Mouse (Mus musculus) ES-E14 (cell line): ENCODE measurements around the gene Npy4r. TPM values are rescaled to one million over a fixed set of nuclear protein-coding genes. Genes with fewer than 3 reads are reported as not detected.

ENCODE experiments used
- DNase-seq: peaks from one replicate; pipeline ENCODE4 v3.0.0-alpha.2; 2013; ENCODE audit warnings: low read depth, low spot score
- H3K27ac ChIP-seq: 2 replicates; pipeline ENCODE4 v1.5.1; 2012; ENCODE audit warnings: low read depth, mild to moderate bottlenecking, low read length, moderate library complexity, mixed read lengths; ENCODE audit not compliant: poor library complexity, insufficient read depth, severe bottlenecking
- H3K36me3 ChIP-seq: 2 replicates; pipeline ENCODE4 v1.6.1; 2012; ENCODE audit warnings: mild to moderate bottlenecking, low read length, moderate library complexity, mixed read lengths; ENCODE audit not compliant: control insufficient read depth, poor library complexity, insufficient read depth, severe bottlenecking
- H3K4me1 ChIP-seq, 2 experiments: fragments of 150-350 bp in 1 of 2; sonication (generic) in 1 of 2; 2 replicates each; pipeline ENCODE4 v1.6.1; 2012; ENCODE audit warnings: low read length in 2 of 2, mild to moderate bottlenecking in 1 of 2, mixed read lengths in 1 of 2; ENCODE audit not compliant: control insufficient read depth in 2 of 2, insufficient read depth in 2 of 2, poor library complexity in 1 of 2
- H3K4me3 ChIP-seq, 2 experiments: fragments of 150-350 bp in 1 of 2; sonication (generic) in 1 of 2; 2 replicates each; pipeline ENCODE4 v1.5.1; 2012; ENCODE audit warnings: low read length in 2 of 2, low read depth in 1 of 2, mild to moderate bottlenecking in 1 of 2, mixed read lengths in 1 of 2; ENCODE audit not compliant: insufficient read depth in 1 of 2, poor library complexity in 1 of 2, severe bottlenecking in 1 of 2
- H3K9ac ChIP-seq: 2 replicates; pipeline ENCODE4 v1.6.1; 2012; ENCODE audit warnings: low read depth, mild to moderate bottlenecking, low read length, mixed read lengths; ENCODE audit not compliant: poor library complexity, insufficient read depth, severe bottlenecking
- H3K9me3 ChIP-seq: fragments of 150-350 bp; sonication (generic); 2 replicates; pipeline ENCODE4 v1.6.1; 2012; ENCODE audit warnings: low read depth, mild to moderate bottlenecking, low read length; ENCODE audit not compliant: control insufficient read depth, insufficient read depth
- CHD2 ChIP-seq: IDR thresholded peaks from 2 replicates; pipeline ENCODE4 v1.6.1; 2014; ENCODE audit warnings: mild to moderate bottlenecking, low read depth, low read length, inconsistent platforms
- HCFC1 ChIP-seq: IDR thresholded peaks from 2 replicates; pipeline ENCODE4 v1.6.1; 2012; ENCODE audit warnings: low read length, inconsistent platforms, borderline replicate concordance; ENCODE audit not compliant: insufficient read depth
- MAFK ChIP-seq: IDR thresholded peaks from 2 replicates; pipeline ENCODE4 v1.6.1; 2014; ENCODE audit warnings: mild to moderate bottlenecking, low read depth, low read length, inconsistent platforms; ENCODE audit not compliant: insufficient read depth
- ZC3H11A ChIP-seq: IDR thresholded peaks from 2 replicates; pipeline ENCODE4 v1.6.1; 2012; ENCODE audit warnings: low read depth, mild to moderate bottlenecking, inconsistent platforms, low read length, borderline replicate concordance
- ZNF384 ChIP-seq: IDR thresholded peaks from 2 replicates; pipeline ENCODE4 v1.6.1; 2012; ENCODE audit warnings: low read depth, low read length, inconsistent platforms
- in situ Hi-C, 2 experiments: fragments of 600-800 bp; cut with MboI; formaldehyde crosslinking; loops; one replicate each; pipeline ENCODE4 v1.15.1; 2025; ENCODE audit warnings: low sequenced_read_pairs in 2 of 2, inconsistent platforms in 1 of 2; ENCODE audit not compliant: unreplicated experiment in 2 of 2
- total RNA-seq: library from RNA; depleted of rRNA; stranded (reverse); fragments of 300-350 nt; gene quantifications from 2 replicates; pipeline ENCODE4 v1.2.3, GENCODE M21; 2012; rRNA removed

The Npy4r gene
- total RNA-seq, 1 experiment, result 0.45 TPM

- no peaks in the 10 kb centered on the region for H3K9me3 ChIP-seq
- TF ChIP-seq ZC3H11A (no peak), ZNF384 (no peak), MAFK (no peak), HCFC1 (no peak), CHD2 (no peak)
- peak; percentile 37 for DNase-seq
- H3K36me3 ChIP-seq, result no peaks in the 10 kb centered on the region
- in situ Hi-C loops, result no loop called here
- H3K9ac ChIP-seq, result no peak overlapping the region
- no peak overlapping the region for H3K4me3 ChIP-seq
- H3K27ac ChIP-seq, result no peak overlapping the region
- no peaks in the 10 kb centered on the region for H3K4me1 ChIP-seq
These were observed 45.8 kb downstream of the Npy4r start for GRCm38 (mm10) chr14:34106389-34107062.

GRCm38 (mm10) chr14:34104892-34105291, 47.4 kb downstream of the Npy4r start:
- peak; percentile 44 for DNase-seq
- no peaks in the 10 kb centered on the region for H3K36me3 ChIP-seq
- in situ Hi-C loops, result no loop called here

GRCm38 (mm10) chr14:34103855-34104254, 48.4 kb downstream of the Npy4r start:
- no peak for DNase-seq
- Histone ChIP-seq H3K4me3 (no peak overlapping the region), H3K36me3 (no peaks in the 10 kb centered on the region), H3K9me3 (no peaks in the 10 kb centered on the region), H3K9ac (no peak overlapping the region), H3K27ac (no peak overlapping the region), H3K4me1 (no peaks in the 10 kb centered on the region)
- no peak for TF ChIP-seq ZNF384
- no peak for TF ChIP-seq HCFC1
- in situ Hi-C loops, result no loop called here

More at GRCm38 (mm10) chr14:34104892-34105291, 47.4 kb downstream of the Npy4r start:
- H3K4me3 ChIP-seq, result no peak overlapping the region
- no peak overlapping the region for H3K9ac ChIP-seq
- peak; percentile 34; the same call in 1 of the 2 replicates for TF ChIP-seq ZC3H11A
- TF ChIP-seq CHD2, result no peak
- no peak for TF ChIP-seq HCFC1
- no peak for TF ChIP-seq ZNF384
- TF ChIP-seq MAFK, result no peak
- no peaks in the 10 kb centered on the region for H3K4me1 ChIP-seq
- no peaks in the 10 kb centered on the region for H3K9me3 ChIP-seq
- H3K27ac ChIP-seq, result no peak overlapping the region

GRCm38 (mm10) chr14:34102601-34103000, 49.7 kb downstream of the Npy4r start, which contains the start of gene A630023A22Rik:
TSS of gene A630023A22Rik (minus strand) at chr14:34102754.
- H3K27ac ChIP-seq, result no peak within 1 kb of the TSS
- TF ChIP-seq CHD2 (no peak), ZC3H11A (no peak), MAFK (no peak), HCFC1 (no peak), ZNF384 (no peak)
- no peak within 1 kb of the TSS for H3K4me3 ChIP-seq
- no peak within 1 kb of the TSS for H3K9ac ChIP-seq
- in situ Hi-C loops, result no loop called here
- H3K4me1 ChIP-seq, result no peaks in the 10 kb centered on the region
- DNase-seq, result no peak
- H3K36me3 ChIP-seq, result no peaks in the 10 kb centered on the region
- no peaks in the 10 kb centered on the region for H3K9me3 ChIP-seq

GRCm38 (mm10) chr14:34096161-34096560, 56.1 kb downstream of the Npy4r start:
- Histone ChIP-seq H3K36me3 (no peaks in the 10 kb centered on the region), H3K9me3 (no peaks in the 10 kb centered on the region), H3K4me1 (no peaks in the 10 kb centered on the region), H3K9ac (no peak overlapping the region), H3K4me3 (no peak overlapping the region), H3K27ac (no peak overlapping the region)
- no peak for TF ChIP-seq CHD2
- no peak for TF ChIP-seq MAFK
- TF ChIP-seq ZC3H11A, result no peak
- no peak for TF ChIP-seq HCFC1
- no peak for TF ChIP-seq ZNF384
- in situ Hi-C loops, result loop anchor here (25.0 kb wide), 3 partner anchors 316 to 691 kb away; partner anchors contain the start of gene Ldb3 (in 2 of the 2)
- no peak for DNase-seq

Other genes with a start within 250 kb of the Npy4r start
- gene Gdf10, start 228.9 kb downstream of the Npy4r start, total RNA-seq, result 0.05 TPM in 1 of 2 replicates, not detected in the other
- not detected in 2 replicates for gene Gdf2, start 211.4 kb downstream of the Npy4r start, total RNA-seq
- gene Rbp3, start 198.5 kb downstream of the Npy4r start, total RNA-seq, result not detected in 2 replicates
- not detected in 2 replicates for gene Zfp488, start 173.7 kb downstream of the Npy4r start, total RNA-seq
- gene Gm30083, start 137.3 kb downstream of the Npy4r start, total RNA-seq, result not detected in 2 replicates
- gene Gm5460, start 135.7 kb downstream of the Npy4r start, total RNA-seq, result not detected in 2 replicates
- not detected in 2 replicates for gene Antxrl, start 99.8 kb downstream of the Npy4r start, total RNA-seq
- gene Anxa8, start 66.5 kb downstream of the Npy4r start, total RNA-seq, result 3.6 and 5.2 TPM in 2 replicates
- gene A630023A22Rik, start 49.7 kb downstream of the Npy4r start, total RNA-seq, result not detected in 2 replicates
- gene Gprin2, start 49.2 kb upstream of the Npy4r start, total RNA-seq, result 0.58 and 1.6 TPM in 2 replicates
- gene Syt15, start 67.1 kb upstream of the Npy4r start, total RNA-seq, result 0.26 TPM in 1 of 2 replicates, not detected in the other
- gene Shld2, start 158.0 kb upstream of the Npy4r start, total RNA-seq, result 10.8 and 14.8 TPM in 2 replicates
- gene Glud1, start 158.2 kb upstream of the Npy4r start, total RNA-seq, result 199 and 211 TPM in 2 replicates
- 97.8 and 145 TPM in 2 replicates for gene Fam25c, start 202.9 kb upstream of the Npy4r start, total RNA-seq
- gene Sncg, start 222.3 kb upstream of the Npy4r start, total RNA-seq, result 2.4 and 3.9 TPM in 2 replicates
- gene Mmrn2, start 223.0 kb upstream of the Npy4r start, total RNA-seq, result 17.4 and 41.2 TPM in 2 replicates